Mouse (Mus musculus): ENCODE measurements around the gene Col1a1. TPM values are rescaled to one million over a fixed set of nuclear protein-coding genes. Genes with fewer than 3 reads are reported as not detected.

The Col1a1 gene
- total RNA-seq, 2 experiments from 2014 or later, result 5,070 to 7,999 TPM

DNA sequence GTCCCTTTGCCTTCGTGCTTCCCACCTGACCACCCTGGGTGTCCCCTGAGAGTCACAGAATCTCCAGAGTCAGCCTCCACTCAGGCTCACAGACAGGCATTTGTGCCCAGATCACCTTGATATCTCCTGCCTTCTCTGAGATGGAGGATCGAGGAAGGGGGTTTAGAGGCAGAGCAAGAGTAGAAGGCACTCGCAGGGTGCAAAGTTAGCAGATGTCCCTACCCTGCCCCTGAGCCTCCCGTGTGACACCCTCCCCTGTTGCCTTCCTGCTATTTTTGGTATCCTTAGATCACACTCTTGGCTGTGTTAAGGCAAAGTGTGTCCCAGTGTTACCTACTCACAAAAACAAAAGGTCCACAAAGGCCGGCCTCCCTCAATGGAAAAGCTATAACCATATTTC is 40.2 kb downstream of the Col1a1 start, which contains the start of gene Sgca:
Gene Sgca (minus strand): TSS at position 129 of the 400 bp plus-strand sequence.
- DNase-seq, result no peak

DNA sequence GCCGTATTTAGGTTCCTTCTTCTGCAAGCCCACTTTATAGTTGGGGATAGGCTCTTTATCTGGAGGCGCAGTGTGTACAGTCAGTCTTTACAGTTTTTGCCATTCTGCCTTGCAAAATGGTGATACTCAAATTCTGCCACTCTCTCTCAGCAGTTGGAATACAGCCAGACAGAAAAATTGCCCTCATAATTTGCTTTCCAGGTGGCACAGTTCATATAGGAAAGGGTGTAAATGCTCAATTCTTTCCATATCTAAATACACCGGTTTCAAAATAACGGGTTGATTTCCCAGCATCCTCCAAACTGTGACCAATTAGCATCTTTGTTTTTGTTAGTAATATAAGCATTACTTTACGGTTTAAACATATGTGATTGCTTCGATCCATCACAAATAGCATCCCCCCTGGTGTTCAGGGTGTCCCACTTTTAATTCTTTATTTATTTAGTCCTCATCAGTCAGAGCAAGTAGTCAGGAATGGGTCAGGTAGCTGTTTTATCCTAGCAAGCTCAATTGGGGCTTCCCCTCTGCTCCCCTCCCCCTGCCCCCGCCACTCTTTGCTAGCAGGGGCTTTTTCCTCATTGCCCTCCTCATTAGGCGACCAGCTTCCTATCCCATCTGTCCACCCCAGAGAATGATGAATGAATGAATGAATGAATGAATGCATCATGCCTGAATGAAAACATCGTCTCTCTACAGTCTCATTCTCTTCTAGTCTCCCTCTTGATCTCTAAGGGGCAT is 42.3 kb downstream of the Col1a1 start:
- no peak for DNase-seq

DNA sequence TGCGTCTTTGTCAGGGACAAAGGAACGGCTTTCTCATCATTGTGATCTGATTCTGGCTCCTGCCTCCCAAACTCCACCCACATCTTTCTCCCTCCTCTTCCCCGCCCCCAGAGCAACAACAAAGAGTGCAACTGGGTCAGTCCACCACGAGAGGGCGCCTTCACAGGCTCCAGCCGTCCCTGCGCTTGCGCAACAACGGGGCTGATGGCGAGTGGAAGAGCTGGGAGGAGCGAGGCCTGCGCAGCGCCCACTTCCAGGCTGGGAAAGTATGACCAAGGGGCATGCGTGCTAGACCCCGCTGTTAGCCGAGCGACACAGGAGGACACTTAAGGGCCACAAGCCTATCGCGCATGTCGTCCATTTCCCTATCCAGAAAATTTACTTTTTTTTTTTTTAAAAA is 42.9 kb downstream of the Col1a1 start:
- DNase-seq, result peak; percentile 96

DNA sequence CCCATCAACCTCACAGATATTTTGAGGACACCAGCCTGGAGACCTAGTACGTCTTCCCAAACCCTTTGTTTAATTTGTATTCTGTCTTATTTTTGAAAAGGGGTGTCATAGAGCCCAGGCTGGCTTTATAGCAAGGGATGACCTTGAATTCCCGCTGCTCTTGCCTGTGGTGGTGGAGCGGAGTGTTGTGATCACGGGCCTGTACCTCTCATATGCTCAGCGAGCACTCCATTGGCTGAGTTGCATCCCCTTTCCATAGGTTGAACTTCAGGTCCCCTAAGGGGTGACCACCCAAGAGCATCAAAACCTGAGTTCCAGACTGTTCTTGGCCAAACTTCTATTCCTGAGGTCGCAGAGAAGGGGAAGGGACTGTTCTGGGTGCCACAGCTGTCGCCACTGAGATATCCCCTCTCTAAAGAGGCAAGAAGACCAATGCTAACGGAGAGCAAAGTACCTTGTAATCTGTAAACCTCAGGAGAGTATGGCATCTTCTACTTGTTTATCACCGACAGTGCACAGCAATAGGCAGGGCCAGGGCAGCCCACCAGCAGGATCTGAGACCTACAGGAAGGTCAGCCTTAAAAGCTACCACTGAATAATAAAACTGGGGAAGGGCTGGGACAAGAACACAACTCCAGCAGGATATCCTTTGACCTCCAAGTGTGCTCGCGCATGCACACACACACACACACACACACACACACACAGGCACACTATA is 43.6 kb downstream of the Col1a1 start:
- DNase-seq, result no peak

DNA sequence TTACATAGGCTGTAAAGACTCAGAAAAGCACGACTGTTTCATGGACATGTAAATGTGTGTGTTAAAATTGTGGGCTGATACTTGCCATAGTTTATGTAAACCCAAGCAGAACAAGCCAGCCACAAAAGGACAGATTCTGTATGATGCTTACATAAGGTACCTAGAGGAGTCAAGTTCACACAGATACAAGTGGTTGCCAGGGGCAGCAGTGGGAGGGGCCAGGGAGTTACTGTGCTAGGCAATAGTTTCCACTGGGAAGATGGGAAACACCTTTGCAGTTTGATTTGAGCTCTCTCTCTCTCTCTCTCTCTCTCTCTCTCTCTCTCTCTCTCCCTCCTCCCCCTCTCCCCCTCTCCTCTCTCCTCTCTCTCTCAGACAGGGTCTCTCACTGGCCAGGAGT is 49.1 kb downstream of the Col1a1 start:
- no peak for DNase-seq

DNA sequence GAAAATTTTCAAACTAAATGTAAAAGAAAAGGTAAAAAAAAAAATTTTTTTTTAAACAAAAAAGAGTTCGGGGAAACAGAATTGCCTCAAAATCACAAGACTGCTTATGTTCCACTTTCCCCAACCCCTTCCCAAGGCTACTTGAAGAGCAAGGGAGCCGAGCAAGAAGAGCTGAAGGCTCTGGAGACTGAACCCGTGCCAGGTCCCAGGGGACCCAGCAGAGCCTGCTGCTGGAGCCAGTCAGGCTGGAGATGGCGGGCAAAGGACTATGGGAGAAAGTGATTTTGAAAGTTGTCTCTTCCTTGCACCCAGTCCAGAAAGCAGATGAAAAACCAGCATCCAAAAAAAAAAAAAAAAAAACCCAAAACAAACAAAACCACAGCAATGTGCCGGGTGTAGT is 49.8 kb downstream of the Col1a1 start:
- DNase-seq, result no peak

DNA sequence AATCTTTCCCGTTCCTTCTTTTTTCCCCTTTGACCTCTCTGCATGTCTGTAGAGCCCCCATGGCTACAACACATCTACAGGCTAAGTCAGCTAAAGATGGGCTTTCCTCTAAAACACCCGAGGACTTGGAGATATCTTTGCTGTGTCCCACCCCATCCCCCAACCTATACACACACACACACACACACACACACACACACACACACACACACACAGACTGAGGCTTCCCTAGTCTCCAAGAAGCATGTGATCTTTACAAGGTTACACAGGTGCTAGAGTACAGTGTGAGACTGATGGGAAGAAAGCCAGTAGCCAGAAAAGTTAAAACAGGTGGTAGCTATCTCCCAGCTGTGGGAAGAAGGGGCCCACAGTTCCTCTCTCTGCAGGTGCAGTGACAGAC is 50.4 kb downstream of the Col1a1 start:
- no peak for DNase-seq

DNA sequence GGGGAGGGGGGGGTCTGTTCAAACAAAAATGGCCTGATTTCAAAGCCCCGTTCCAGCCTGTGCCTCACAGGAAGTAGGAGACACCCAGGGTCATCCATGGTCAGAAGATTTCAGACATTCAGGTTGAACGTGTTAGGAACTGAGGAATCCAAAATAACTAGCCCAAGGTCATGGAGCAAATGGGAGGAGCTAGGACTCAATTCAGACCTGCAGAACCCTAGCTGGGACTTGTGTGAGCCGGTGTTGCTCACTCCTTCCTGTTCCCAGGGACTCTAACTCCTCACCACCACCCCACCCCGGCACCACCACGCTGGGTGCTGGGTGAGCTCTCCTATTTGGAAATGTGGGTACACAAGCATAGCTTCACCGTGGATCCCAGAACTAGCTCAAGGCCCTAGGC is 51.3 kb downstream of the Col1a1 start:
- no peak for DNase-seq

DNA sequence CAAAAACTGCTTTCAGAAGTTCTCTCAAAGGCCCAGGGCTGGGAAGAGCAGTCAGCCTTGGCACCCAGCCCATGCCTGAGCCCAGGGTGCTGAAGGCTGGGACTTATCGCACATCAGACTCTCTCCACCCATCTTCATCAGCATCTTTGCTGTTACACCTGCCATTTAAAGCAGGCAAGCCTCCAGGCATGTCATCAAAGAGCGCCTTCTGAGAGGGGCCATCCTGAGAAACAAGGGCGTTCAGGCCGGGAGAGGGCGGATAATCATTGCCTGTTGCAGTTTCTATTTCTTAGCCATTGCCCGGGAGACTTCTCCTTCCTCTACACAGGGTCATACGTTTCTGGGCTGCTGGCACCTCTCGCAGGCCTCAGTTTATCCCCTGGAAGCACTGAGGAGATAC is 51.8 kb downstream of the Col1a1 start:
- peak; percentile 43 for DNase-seq

DNA sequence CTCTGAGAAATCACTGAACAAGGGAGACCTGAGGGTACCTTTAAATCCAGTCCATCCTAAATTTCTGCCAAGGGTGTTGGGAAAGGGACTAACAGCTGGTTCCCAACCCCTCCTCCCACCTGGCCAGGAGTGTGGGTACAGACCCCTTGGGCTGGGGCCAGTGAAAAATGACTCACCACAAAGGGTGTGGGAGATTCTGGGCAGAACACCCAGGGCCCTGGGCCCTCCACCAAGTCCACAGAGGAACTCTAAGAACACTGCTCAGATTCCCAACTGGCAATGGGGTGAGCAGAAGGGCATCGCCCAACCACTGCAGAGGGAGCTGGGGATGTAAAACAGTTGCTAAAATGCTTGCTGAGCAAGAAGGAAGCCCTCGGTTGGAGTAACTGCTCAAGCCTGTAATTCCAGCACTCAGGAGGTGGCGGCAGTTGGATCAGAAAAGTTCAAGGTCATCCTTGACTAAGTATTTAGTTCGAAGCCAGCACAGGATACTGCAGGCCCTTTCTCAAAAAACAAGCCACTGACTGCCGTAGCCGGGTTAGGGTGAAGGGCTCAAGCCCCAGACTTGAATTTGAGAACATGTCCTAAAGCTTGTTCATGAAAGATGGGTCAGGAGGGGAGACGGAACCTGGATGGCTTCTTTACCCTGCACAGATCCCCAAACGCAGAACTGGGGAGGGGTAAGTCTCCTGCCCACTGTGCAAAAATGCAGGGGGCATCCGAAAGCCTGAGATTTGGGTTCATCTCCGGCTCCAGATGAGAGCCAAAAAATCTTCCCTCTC is 52.9 kb downstream of the Col1a1 start:
- DNase-seq, result peak; percentile 76

DNA sequence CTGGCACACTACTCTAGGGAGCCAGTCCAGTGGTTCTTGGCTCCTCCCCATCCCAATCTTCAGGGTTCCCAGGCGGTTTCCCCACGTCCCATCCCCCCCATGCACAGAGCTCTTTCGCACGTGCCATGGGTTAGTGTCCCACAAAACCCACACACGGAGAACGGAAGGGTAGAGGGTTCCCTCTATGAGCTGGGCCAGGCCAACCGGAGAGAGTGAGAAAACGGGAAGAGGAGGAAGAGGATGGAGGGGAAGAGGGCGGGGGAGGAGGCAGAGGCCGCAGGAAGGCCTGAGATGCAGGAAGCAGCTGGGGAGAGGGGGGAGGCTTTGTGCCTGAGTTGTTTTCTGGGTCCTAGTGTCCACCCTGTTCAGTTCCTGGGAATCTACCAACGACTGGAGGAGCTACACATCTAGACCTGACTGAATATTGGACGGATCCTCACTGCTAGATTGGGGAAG is 53.6 kb downstream of the Col1a1 start:
- DNase-seq, result peak; percentile 64

DNA sequence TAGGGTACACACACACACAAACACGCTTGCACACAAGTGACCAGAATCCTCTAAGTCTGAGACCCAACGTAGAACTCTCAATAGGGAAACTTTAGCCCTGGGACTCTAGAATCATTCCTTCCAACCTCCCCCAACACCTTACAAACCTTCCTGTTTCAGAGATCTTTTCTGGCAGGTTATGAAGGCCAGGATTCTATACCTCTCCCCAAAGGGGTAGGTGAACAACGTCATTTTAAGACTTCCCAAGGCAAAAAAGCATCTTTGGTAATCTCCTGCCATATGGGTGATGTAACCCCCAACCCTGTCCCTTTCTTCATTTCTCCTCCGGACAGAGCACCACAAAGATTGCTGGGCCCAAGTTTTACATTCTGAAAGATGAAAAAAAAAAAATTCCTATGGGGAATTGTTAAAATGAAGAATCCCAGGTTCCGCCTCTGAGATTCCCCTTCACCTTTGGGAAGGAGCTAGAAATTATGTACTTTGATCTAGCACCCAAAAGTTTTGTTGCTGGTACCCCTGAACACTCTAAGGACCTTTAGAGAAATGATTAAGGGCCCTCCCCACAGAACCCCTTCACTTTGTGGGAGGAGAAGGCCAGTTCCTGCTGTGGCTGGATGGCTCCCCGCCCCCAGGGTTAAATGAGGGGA is 54.2 kb downstream of the Col1a1 start:
- no peak for DNase-seq

DNA sequence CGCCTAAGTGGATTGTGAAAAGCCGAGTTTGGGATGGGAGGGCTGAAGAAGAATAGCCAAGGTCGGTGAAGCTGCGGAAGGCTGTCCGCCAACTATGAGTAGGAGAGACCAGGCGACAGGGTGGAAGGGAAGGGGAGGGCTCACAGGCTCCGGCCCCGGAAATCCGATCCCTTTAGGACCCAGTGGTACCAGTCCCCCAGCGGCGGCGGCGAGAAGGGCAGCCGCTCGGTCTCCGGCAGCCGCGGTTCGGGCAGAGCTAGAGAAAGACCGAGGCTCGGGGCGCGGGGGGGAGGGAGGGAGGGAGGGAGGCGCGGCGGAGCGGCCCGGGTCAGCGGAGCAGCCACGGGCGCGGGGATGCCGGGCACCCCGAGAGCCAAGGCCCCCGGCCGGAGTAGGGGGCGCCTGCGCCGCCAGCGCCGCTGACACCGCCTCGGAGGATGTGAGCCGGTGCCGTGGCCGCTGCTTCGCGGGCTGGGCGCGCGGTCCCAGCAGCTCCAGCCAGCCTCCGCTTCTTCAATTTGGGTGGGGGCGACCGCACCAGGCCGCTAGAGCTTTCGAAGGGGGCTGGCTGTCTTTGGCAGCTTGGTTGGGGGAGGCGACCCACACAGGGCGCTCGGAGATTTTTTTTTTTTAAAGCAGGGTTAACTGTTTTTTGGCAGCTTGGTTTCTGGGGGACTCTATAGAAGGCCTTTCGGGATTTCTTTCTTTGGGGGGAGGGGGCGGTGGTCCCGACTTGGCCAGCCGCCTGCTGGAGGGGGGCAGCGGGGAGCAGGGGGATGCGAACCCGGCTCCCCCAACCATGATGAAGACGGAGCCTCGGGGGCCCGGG is 54.9 kb downstream of the Col1a1 start, which contains the start of gene Ppp1r9b:
Gene Ppp1r9b (plus strand): TSS at position 287 of the 829 bp plus-strand sequence.
- DNase-seq, result peak; percentile 92

DNA sequence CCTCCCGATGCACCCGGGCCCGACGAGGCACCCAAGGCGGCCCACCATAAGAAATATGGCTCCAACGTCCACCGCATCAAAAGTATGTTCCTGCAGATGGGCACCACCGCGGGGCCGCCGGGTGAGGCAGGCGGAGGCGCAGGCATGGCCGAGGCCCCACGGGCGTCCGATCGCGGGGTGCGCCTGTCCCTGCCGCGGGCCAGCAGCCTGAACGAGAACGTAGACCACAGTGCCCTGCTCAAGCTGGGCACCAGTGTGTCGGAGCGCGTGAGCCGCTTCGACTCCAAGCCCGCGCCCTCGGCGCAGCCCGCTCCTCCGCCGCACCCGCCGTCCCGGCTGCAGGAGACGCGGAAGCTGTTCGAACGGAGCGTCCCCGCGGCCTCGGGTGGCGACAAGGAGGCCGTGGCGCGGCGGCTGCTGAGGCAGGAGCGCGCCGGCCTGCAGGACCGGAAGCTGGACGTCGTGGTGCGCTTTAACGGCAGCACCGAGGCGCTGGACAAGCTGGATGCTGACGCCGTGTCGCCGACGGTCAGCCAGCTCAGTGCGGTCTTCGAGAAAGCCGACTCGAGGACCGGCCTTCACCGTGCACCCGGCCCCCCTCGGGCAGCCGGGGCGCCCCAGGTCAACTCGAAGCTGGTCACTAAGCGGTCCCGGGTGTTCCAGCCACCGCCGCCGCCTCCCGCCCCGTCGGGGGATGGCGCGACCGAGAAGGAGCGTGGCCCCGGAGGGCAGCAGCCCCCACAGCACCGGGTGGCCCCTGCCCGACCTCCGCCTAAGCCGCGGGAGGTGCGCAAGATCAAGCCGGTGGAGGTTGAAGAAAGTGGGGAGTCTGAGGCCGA is 55.8 kb downstream of the Col1a1 start:
- peak; percentile 61 for DNase-seq

DNA sequence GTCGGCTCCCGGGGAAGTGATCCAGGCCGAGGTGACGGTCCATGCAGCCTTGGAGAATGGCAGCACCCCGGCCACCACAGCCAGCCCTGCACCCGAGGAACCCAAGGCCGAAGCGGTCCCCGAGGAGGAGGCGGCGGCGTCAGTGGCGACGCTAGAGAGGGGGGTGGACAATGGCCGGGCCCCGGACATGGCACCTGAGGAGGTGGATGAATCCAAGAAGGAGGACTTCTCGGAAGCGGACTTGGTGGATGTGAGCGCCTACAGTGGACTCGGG is 56.4 kb downstream of the Col1a1 start:
- DNase-seq, result no peak

DNA sequence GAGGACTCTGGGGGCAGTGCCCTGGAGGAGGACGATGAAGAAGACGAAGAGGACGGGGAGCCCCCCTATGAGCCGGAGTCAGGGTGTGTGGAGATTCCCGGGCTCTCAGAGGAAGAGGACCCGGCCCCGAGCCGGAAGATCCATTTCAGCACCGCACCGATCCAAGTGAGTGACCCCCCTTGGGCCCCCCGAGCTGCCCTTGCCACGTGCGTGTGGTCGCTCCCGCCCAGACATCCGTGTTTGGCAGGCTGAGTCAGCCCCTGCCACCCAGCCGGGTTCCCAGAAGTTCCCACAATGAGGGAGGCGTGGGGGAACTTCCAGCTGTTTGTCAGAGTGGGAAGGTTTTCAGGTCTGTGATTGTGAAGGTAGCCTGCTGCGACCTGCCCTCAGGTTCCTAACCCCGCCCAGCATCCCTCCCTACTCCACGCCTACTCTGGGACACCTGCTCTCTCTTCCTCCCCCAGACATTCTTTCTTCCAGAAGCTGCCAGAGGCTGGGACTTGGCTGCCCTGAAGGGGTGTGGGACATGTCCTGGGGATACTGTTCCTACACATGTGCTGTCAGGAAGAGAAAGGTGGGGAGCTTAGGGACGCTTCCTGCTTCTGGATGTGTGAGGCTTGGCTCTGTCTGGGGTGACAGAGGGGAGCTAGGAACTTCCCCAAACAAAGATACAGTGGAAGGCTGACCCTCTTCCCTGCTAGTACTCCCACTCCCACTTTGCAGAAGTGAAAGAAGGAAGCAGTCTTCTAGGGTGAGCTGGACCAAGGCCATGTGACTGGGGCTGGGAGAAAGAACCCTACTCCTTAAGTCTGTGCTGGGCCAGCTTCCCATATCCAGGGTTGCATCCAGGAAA is 57.0 kb downstream of the Col1a1 start:
- DNase-seq, result peak; percentile 44

DNA sequence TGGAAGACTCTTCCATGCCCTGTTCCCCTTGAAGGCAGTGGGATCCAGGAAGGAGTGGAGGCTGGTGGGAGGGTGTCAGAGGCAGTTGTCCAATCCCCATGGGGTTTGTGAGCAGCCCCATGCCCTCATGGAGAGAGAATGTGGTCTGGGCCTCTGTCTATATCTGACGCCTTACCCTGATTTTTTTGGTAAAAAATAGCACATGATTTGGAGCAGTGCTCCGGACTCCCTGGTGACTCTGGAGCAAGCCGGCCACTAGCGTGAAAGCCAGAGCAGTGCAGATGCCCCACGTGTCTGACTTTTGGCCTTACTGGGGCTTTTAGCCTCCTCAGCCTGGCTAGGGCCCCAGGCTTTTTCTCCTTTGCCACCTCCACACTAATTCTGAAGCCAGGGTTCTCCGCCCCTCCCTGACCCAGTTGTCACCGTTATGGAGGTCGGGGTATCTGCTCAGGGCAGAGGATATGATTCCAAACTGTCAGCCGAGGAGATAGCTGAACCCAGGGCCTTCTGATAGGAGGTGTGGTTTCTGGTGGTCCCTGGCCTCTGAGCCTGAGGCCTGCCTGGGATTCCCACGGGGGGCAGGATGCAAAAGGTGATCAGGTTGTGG is 58.3 kb downstream of the Col1a1 start:
- no peak for DNase-seq

DNA sequence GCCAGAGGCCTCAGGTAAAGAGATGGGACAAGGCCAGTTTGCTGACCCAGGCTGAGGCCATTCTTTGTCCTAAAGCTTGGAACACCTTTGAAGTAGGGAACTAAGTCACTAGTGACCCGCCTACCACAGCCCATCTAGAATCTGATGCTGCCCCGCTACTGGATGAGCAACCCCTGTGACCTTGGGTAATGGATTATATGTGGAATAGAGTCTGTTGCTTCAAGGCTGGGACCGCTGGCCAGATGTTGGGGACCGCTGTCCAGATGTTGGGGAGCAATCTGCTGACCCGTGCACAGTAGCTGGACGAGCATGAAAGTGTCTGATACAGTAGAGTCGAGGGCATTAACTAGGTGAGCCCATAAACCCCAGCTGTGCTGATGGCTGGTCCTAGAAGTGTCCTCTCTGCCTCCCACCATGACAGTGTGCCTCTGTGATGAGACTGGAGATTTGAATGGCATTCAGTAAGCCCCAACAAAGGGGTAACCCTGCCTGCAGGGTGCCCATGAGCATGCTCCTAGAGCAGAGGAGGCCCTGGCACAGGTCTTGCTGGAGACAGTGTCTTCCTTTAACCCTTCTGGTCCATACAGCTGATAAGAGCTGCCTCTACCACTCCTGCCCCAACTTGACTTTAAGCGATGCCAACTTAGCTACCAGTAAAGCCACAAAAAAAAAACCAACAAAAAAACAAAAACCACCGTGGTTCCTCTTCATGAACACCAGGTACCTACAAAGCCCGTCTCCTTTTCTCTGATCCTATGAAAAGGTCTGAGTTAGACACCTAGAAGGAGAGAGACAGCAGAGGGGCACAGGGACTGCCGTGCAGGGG is 59.1 kb downstream of the Col1a1 start:
- no peak for DNase-seq

Data from gastrocnemius, postnatal 10 days (tissue).